Mouse (Mus musculus): ENCODE measurements around the gene Marc2.

The Marc2 gene

GRCm38 (mm10) chr1:184846092-184846750 lies at the start of gene Marc2:
Gene Marc2, minus strand, starts transcription at chr1:184846451.
- DNase-seq (ENCODE audit: low spot score) = no peak

- DNase-seq (ENCODE audit: low spot score) = no peak
These were observed 45.7 kb upstream of the Marc2 start for GRCm38 (mm10) chr1:184891998-184892397.

- no peak for DNase-seq (ENCODE audit: low spot score)
These were observed 43.2 kb upstream of the Marc2 start for GRCm38 (mm10) chr1:184889454-184889853.

- DNase-seq (ENCODE audit: low spot score) = no peak
These were observed 39.9 kb upstream of the Marc2 start for GRCm38 (mm10) chr1:184886160-184886559.

GRCm38 (mm10) chr1:184882281-184883268 lies 36.3 kb upstream of the Marc2 start, which contains the start of gene C130074G19Rik:
Gene C130074G19Rik, minus strand, starts transcription at chr1:184883218.
- peak; percentile 45 for DNase-seq (ENCODE audit: low spot score)

GRCm38 (mm10) chr1:184881861-184882260 lies 35.6 kb upstream of the Marc2 start:
- DNase-seq (ENCODE audit: low spot score) = no peak

GRCm38 (mm10) chr1:184881211-184881610 lies 35.0 kb upstream of the Marc2 start:
- DNase-seq (ENCODE audit: low spot score) = no peak

GRCm38 (mm10) chr1:184878860-184879259 lies 32.6 kb upstream of the Marc2 start:
- DNase-seq (ENCODE audit: low spot score) = no peak

- no peak for DNase-seq (ENCODE audit: low spot score)
These were observed 31.1 kb upstream of the Marc2 start for GRCm38 (mm10) chr1:184877306-184877705.

GRCm38 (mm10) chr1:184873910-184874309 lies 27.7 kb upstream of the Marc2 start:
- no peak for DNase-seq (ENCODE audit: low spot score)

- DNase-seq (ENCODE audit: low spot score) = no peak
These were observed 26.0 kb upstream of the Marc2 start for GRCm38 (mm10) chr1:184872069-184872819.

GRCm38 (mm10) chr1:184871506-184871905 lies 25.3 kb upstream of the Marc2 start:
- DNase-seq (ENCODE audit: low spot score) = no peak

GRCm38 (mm10) chr1:184870646-184871385 lies 24.6 kb upstream of the Marc2 start:
- no peak for DNase-seq (ENCODE audit: low spot score)

GRCm38 (mm10) chr1:184869939-184870565 lies 23.8 kb upstream of the Marc2 start:
- no peak for DNase-seq (ENCODE audit: low spot score)

- DNase-seq (ENCODE audit: low spot score) = no peak
These were observed 21.4 kb upstream of the Marc2 start for GRCm38 (mm10) chr1:184867640-184868120.

GRCm38 (mm10) chr1:184864381-184864801 lies 18.1 kb upstream of the Marc2 start:
- no peak for DNase-seq (ENCODE audit: low spot score)

GRCm38 (mm10) chr1:184862636-184863035 lies 16.4 kb upstream of the Marc2 start:
- no peak for DNase-seq (ENCODE audit: low spot score)

GRCm38 (mm10) chr1:184861551-184861950 lies 15.3 kb upstream of the Marc2 start:
- no peak for DNase-seq (ENCODE audit: low spot score)

GRCm38 (mm10) chr1:184860276-184860675 lies 14.0 kb upstream of the Marc2 start:
- DNase-seq (ENCODE audit: low spot score) = no peak

- no peak for DNase-seq (ENCODE audit: low spot score)
These were observed 12.0 kb upstream of the Marc2 start for GRCm38 (mm10) chr1:184858253-184858652.

GRCm38 (mm10) chr1:184857216-184857615 lies 11.0 kb upstream of the Marc2 start:
- DNase-seq (ENCODE audit: low spot score) = no peak

All from ovary, postnatal 10 days (tissue).